Mouse (Mus musculus) cerebellum, adult 9-10 months (tissue): ENCODE data around the gene Rabgap1.

Source experiments
- DNase-seq: peaks from one replicate; pipeline ENCODE4 v3.0.0; 2022

The Rabgap1 gene

GRCm38 (mm10) chr2:37516030-37516710 lies 73.1 kb downstream of the Rabgap1 start, which contains the start of gene Gpr21:
Gene Gpr21 (plus strand): TSS chr2:37516332.
- no peak for DNase-seq

- peak; percentile 72 for DNase-seq
These were observed 73.9 kb downstream of the Rabgap1 start for GRCm38 (mm10) chr2:37516922-37517462.

GRCm38 (mm10) chr2:37518561-37519285 lies 75.6 kb downstream of the Rabgap1 start:
- no peak for DNase-seq

DNA sequence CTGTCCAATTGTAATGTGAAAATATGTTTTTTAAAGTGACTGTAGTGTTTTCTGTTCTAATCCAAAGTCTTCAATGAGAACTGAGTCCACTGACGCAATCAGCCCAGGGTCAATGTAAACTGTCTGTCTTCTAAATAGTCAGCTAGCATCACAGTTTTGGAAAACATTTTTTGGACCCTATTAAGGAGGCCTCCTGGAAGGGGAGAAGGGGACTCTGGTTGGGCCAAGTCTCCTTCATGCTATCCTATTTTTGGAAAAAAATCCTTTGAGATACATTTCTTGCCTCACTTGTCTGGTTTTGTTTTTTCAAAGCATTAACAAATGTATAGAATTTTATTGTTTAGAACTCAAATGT lies 76.2 kb downstream of the Rabgap1 start:
- no peak for DNase-seq

DNA sequence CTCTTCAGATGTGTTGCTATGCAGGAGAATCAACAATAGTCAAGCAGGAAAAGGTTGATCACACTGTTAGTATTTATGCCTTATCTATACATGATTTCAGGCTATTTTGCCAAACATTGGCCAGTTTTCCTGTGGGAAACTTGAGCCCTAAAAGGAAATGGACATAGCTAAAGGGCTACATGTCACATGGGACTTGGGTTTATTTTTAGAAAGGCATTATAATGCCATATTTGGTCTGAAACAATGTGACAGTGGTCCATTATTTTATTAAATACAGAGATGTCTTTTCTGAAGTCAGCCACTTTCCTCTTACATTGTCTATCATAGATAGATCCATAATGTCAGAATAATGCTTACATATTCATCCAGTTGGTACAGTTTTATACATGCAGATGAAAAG lies 84.5 kb downstream of the Rabgap1 start:
- DNase-seq, result no peak

DNA sequence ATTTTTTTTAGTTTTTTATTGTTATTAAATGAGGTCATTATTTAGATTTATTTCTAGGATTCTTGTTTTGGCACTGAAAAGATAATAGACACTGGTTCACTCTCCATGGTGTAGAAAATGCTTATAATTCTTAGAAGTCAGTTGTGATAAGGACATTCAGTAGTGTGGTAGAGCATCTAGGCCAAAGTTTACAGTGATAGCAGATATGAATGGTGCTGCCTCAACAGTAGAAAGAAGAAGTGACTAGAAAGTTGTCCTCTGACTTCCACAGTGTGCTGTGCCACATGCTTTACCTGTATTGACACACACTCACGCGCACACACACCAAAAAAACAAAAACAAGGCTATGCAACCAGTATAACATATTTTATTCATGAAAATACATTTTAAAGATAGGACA lies 86.3 kb downstream of the Rabgap1 start:
- no peak for DNase-seq

DNA sequence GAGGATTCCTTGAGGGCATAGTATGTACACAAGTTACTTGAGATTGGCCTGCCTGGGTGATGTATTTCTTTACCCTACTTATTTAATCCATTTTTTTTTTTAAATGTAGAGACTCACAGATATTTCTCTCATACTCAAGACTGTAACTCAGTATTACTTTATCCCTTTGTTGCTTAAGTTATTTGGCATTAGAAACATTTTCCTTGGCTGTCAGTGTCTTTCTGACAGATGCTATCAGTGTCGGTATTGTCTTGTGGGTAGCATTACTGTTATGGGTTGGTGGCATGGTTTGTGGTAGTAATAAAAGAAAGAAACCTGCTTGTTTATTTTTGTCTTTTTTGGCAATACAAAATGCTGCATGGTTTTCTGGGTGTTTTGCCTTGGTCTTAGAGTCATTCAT lies 87.7 kb downstream of the Rabgap1 start:
- no peak for DNase-seq

DNA sequence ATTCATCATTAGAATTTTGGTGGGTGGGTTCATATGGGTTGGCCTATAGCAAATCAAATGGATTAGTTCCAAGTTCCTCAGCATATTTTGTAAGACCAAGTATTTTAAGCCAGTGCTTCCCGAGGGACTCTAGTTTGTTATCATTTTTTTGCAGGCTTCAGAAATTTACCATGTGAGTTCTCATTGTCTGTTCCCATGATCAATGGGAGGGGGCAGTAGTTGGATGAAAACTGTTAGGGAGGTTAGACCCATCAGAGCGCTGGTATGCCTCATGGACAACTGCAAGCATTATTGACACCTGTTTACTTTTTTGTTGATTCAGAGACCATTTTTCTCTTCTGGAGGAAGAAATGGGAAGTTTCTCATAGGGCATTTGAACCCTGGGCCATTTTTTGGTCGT lies 88.6 kb downstream of the Rabgap1 start:
- no peak for DNase-seq

DNA sequence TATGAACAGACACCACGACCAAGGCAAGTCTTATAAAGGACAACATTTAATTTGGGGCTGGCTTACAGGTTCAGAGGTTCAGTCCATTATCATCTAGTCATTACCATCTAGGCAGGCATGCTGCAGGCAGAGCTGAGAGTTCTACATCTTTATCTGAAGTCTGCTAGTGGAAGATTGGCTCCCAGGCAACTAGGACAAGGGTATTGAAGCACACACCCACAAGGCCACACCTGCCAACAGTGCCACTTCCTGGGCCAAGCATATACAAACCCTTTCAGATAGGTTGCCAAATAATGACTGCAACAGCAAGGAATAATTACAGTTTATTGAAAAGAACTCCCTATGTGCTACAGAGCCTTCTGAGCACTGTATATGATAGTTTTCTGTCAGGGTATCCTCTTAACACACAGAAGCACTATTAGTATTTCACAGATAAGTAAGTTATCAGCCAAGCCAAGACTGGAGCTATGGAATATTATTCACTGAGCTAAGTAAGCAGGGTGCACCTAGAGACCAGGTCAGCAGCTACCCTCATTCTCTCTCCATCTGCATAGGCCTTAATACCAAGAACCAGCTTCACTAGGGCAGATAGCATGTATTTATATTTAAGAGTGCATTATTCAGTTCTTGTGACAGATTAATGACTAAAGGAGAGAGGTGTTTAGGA lies 106.4 kb downstream of the Rabgap1 start:
- DNase-seq, result peak; percentile 57

GRCm38 (mm10) chr2:37556366-37556765 lies 113.3 kb downstream of the Rabgap1 start:
- DNase-seq, result peak; percentile 46

- no peak for DNase-seq
These were observed 122.5 kb downstream of the Rabgap1 start for GRCm38 (mm10) chr2:37565579-37565978.

GRCm38 (mm10) chr2:37566035-37566434 lies 123.0 kb downstream of the Rabgap1 start:
- no peak for DNase-seq

- DNase-seq, result no peak
These were observed 126.8 kb downstream of the Rabgap1 start for GRCm38 (mm10) chr2:37569888-37570287.

DNA sequence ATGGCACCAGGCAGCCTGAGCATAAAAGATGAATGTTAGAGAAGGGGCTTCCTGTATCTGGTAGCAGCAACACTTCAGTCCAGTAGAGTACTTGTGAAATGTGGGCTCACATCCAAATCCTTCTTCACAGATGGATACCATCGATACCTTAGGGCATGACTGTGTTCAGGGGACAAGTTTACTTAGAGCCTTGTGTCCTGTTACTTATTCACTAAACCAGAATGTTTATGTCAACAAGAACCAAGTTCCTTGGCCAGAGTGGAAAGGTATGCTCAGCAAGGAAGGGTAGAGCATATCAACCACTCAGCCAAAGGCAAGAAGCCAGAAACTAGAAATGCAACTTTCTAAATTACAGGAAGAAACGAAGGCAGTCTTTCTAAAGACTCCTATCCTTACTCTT lies 127.6 kb downstream of the Rabgap1 start:
- no peak for DNase-seq

GRCm38 (mm10) chr2:37572141-37572540 lies 129.1 kb downstream of the Rabgap1 start:
- DNase-seq, result no peak

DNA sequence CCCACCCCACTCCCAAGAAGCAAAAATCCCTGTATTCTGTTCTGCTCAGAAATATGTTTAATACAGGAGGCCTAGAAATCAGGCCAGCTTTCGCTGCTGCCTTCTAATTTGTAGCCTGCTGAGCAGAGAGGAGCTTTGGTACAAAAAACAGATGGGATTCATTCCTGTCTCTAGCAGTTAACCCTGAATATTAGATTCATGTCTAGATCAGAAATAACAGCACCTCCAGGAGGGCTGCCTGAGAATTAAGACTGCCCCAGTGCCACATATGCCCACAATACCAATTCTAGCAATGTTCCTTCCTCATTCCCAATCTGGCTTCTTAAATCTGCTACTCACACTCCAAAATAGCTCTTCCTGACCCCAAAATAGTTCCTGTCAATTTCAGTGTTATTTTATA lies 133.6 kb downstream of the Rabgap1 start:
- peak; percentile 89 for DNase-seq

DNA sequence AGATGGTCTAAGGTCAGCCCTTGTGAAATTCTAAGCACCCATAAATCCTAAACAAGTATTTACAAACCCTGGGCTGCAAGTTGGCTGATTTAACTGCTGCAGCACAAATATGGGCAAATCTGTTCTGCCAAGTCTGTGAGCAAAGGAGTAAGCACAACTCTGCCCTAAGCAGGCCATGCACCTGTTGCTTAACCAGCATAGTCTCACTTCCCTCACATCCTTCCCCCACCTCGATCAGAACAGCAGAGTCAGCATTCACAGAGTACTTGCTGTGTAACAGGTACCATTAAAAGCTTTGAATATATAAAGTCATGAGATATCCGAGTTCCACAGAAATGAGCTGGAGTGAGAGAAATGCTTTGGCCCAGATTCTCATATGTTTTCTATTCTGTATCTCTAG lies 135.1 kb downstream of the Rabgap1 start:
- no peak for DNase-seq

DNA sequence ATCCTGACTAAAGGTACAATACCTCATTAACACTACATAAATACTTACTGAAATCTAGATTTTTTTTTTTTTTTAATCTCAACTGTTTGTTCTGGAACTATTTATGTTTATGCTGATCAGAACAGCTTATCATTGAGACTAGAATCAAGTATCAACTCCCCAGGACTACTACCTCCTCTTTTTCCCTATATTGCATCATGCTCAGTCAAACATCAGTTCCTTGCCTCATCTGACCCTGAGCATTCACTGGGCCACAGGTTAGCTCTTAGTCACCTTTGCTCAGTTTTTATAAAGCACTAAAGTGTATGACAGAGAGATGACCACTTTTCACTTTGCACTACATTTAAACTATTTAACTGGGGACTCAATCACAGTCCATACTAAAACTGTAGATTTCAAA lies 144.8 kb downstream of the Rabgap1 start:
- DNase-seq, result no peak
